Mouse (Mus musculus) cerebellum, adult 11-12 months (tissue): ENCODE measurements at regions not wholly inside any gene's neighbourhood (a gene's known extent, or its start where the extent isn't known, plus 50 kb on each side); places are given as distances from the start of the nearest gene placed in this dataset.

Source experiments
- DNase-seq: peaks from one replicate; pipeline ENCODE4 v3.0.0; 2022

DNA sequence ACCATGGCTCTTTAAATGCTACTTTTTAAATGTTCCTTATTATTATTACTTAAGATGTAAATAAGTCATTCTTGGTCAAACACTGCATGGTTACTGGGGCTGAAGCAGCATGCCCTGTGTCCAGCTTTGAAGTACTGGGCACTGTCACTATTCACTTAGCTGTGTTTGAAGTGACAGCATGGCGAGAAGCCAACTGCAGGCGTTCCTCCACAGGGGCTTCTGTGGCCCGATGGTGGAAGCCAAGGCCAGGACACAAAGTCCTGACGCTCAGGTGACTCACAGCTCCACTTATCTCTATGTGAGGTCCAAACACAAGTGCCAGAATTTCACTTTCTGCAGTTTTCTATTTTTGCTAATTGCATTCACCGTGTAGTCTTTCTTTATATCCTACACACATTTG, 65.3 kb downstream of the Cdca7 start:
- no peak for DNase-seq

DNA sequence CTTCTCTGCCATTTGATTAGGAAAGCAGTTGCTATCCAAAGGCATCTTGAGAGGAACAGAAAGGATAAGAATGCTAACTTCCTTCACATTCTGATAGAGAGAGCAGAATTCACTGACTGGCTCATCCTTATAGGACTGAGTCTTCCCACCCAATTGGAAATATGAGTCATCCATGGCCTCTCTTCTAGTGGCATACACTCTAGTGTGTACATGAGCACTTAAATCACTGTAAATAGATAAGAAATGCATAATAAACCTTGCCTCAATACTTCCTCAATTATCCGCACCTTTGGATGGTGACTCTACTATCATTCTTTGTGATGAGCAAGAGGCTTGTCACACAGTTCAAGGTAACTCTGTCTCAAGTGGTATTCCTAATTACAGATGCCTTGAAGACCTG, 69.5 kb downstream of the Cdca7 start:
- no peak for DNase-seq

DNA sequence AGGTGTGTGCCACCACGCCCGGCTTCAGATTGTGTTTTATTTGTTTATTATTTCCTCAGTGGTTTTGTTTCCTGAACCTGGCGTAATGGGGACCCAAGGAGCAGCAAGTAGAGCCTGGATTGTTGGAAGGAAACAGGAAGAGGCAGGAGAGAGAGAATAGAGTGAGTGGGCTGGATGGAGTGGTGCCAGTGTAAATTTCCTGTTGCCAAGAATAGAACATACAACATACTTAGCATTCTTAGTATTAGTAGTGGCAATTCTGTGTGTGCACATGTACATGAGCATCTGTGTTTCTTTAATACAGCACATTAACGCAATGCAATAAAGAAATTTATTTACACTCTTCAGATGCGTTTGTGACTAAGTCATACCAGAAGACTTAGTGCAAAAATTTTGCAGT, 70.5 kb downstream of the Cdca7 start:
- DNase-seq, result no peak

DNA sequence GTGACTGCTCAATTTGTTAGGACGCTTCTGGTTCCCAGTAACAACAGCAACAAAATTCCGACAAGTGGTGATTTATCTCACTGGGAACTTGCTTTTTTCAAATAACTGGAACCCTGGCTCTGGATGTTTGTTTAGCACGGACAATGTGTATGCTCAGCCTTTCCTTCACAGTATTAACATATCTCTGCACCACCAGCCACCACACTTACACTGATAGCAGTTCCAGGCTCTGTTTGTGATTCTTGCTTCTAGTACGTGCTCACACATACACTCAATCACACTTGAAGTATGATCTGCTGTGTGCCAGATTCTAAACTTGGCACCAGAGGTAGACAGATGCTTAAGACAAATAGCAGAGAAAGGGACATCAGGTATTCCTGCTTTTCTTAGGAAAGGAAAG, 71.0 kb downstream of the Cdca7 start:
- no peak for DNase-seq

GRCm38 (mm10) chr2:72551268-72551667, 75.3 kb downstream of the Cdca7 start:
- no peak for DNase-seq

GRCm38 (mm10) chr2:72554603-72555002, 78.6 kb downstream of the Cdca7 start:
- DNase-seq, result no peak

- no peak for DNase-seq
Measured at GRCm38 (mm10) chr2:72555116-72555515, 79.2 kb downstream of the Cdca7 start.

DNA sequence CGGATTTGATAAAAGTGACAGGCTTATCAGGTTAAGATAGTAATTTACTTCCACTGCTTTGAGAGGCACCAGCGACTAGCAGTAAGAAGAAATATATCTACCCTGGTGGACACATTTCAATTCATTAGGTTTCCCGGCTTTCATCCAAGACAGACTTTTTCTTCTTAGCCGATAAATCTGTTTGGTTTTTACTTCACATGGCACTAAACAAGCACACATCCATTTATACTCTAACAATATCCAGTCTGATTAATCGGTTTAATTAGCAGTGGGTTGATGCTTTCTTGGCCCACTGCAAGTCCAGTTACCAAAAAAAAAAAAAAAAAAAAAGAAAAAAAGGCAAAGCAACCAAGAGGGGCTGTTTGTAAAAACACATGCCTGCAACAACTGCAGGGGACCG, 79.6 kb downstream of the Cdca7 start:
- DNase-seq, result no peak

DNA sequence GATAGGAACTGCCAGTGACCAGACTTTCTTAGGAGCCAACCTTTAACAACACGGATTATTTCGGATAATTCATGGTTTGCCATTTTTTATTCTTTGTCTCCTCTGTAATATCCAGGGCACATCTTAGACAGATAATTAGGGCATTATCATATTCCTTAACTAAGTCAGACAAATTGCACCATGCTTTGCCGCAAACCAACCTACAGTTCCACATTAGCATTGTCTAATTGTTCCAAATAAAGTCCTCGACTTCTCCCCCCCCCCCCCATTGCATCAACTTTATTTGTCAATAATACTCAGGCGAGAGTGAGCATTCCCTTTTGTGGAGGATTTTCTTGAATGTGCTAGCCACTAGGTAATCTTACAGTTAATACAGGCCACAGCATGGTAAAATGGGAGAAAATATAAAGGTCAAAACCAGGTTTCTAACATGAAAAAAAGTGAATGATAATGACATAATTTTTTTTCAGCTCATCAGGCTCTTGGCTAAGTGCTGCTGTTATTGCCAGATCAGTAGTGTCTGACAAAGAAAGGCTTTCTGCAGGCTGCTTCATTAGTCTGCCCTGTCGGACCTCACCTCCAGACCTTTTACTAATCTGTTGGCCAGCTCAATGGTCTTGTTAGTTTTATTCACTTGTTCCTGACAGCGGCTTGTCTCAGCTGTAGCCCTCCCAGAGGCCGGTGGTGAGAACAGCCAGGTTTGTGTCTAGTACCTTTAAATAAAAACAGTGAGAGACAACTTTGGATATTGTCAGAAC, 80.3 kb downstream of the Cdca7 start:
- DNase-seq, result no peak

- no peak for DNase-seq
Measured at GRCm38 (mm10) chr2:72557161-72557560, 81.2 kb downstream of the Cdca7 start.

DNA sequence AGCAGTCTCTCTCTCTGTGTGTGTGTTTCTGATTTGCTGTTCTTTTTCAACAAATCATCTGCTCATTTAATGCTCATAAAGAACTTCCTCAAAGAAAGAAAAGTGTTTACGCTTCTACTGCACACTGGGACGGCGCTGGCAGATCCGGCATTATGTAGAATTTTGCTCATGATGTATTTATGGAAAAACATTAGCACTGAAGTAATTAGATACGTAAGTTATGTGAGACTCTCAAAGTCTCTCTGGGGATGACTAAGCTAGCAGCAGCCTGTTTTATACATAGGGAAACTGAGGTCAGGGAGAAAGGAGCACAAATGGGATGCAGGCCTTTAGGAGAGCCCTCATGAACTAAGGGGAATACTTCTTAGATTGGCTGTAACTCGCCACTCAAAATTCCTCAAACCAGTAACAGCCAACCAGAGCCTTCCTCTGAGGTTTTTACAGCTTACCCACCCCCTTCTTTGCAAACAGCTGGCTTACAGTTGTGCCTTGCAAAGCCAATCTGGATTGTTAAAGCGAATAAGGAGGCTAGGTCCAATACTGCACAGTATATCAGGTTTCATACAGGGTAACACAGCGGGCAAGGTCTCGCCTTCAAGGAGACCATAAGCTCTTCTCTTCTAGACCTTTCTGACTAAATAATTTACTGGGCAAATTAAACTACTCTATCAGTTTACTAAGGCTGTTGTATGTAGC, 81.8 kb downstream of the Cdca7 start:
- DNase-seq, result no peak

- no peak for DNase-seq
Measured at GRCm38 (mm10) chr2:72561383-72561782, 85.4 kb downstream of the Cdca7 start.

- DNase-seq, result no peak
Measured at GRCm38 (mm10) chr2:72578322-72578721, 102.4 kb downstream of the Cdca7 start.

- DNase-seq, result no peak
Measured at GRCm38 (mm10) chr2:72581136-72581535, 105.2 kb downstream of the Cdca7 start.

GRCm38 (mm10) chr2:72588814-72589213, 112.9 kb downstream of the Cdca7 start:
- no peak for DNase-seq

- DNase-seq, result no peak
Measured at GRCm38 (mm10) chr2:72592011-72592410, 116.1 kb downstream of the Cdca7 start.

GRCm38 (mm10) chr2:72596994-72597925, 121.3 kb downstream of the Cdca7 start:
- no peak for DNase-seq

- no peak for DNase-seq
Measured at GRCm38 (mm10) chr2:72597941-72598340, 122.0 kb downstream of the Cdca7 start.

- DNase-seq, result no peak
Measured at GRCm38 (mm10) chr2:72600723-72601122, 124.8 kb downstream of the Cdca7 start.

DNA sequence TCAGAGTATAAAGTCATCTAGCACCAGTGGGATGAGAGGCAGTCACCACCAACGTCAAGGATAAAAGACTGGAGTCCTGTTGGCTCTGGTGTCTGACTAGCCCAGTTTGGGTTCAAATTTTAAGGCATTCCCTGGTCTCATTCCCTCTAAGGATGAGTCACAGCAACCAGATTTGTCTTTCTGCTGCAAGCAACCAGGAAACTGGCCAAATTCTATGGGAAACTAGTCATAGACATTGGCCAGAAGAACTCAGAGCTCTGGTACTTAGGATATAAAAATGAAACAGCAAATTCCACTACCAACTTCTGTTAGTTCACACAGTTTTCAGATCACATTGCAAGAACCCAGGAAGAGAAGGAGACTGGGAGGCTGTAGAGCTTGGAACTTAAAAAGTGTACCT, 126.2 kb downstream of the Cdca7 start:
- no peak for DNase-seq

GRCm38 (mm10) chr2:72612221-72612620, 136.3 kb downstream of the Cdca7 start:
- no peak for DNase-seq

DNA sequence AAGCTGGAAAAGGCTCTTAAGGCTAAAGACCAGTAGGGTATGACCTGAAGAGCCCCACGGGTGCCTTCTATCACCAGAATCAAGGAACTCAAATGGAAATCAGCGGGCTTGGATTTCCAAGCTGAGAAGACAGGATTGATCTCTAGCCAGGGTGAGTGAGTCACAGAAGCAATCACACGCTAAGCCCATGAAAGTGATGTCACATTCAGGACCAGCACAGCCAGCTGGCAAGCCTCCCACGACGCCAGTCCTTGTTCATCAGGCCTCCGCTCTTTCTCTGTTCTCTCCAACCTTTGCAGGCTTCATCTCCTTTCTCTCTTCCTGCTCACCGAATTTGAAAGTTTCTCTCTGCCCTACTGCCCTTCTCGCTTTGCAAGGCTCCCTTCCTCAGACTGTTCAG, 138.3 kb downstream of the Cdca7 start:
- no peak for DNase-seq

- no peak for DNase-seq
Measured at GRCm38 (mm10) chr2:72615869-72616268, 139.9 kb downstream of the Cdca7 start.

GRCm38 (mm10) chr2:72616412-72616811, 140.5 kb downstream of the Cdca7 start:
- DNase-seq, result no peak
